ENCODE assay signal across 24 mouse cellular contexts in the genomic region with DNA sequence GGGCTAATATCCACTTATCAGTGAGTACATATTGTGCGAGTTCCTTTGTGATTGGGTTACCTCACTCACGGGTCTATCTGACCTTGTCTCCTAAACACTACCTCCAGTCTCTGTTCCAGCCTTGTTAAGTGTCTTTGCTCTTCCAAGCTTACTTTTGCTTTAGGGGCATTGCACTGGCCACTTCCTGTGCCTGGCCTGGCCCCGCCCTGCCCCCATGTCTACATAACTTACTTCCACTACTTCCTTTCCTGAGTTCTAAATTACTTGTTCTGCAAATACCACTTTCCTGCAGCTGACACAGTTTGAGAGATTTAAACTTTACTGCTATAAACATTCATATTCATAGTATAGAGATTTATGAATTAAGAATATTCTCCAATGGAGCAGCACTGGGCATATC. TPM values are rescaled to one million over a fixed set of nuclear protein-coding genes. Genes with fewer than 3 reads are reported as not detected.
A peak's percentile ranks its signal among the peaks of the same experiment; 100 is the strongest.
DNase-seq lines count a peak whose midpoint lies in the region; ATAC-seq lines count a peak whose summit lies in the region.
"Had no signal": no experiment of that assay in that cellular context is flagged by ENCODE, and none has a peak within 500 bp of the region (broad histone marks: within the 10 kb centered on the region; RNA-seq: fewer than 3 reads in every experiment).

No protein-coding gene starts in this region.

- H3K4me2 ChIP-seq in liver, embryonic 12.5 days, result no peak overlapping the region
- H3K4me2 ChIP-seq: embryonic facial prominence, embryonic 12.5 days; forebrain, embryonic 13.5 days; forebrain, embryonic 15.5 days had no signal

- no peak overlapping the region for H3K4me3 ChIP-seq in liver, embryonic 12.5 days
- H3K4me3 ChIP-seq: embryonic facial prominence, embryonic 10.5 days; embryonic facial prominence, embryonic 12.5 days; forebrain, embryonic 13.5 days; forebrain, embryonic 15.5 days had no signal

- no peaks in the 10 kb centered on the region for H3K36me3 ChIP-seq in liver, embryonic 12.5 days
- H3K36me3 ChIP-seq: embryonic facial prominence, embryonic 10.5 days; embryonic facial prominence, embryonic 12.5 days; forebrain, embryonic 15.5 days; G1E had no signal

- H3K9me3 ChIP-seq in liver, embryonic 12.5 days (replicated peaks), result no peaks in the 10 kb centered on the region
- H3K9me3 ChIP-seq: embryonic facial prominence, embryonic 10.5 days; embryonic facial prominence, embryonic 12.5 days; forebrain, embryonic 13.5 days; forebrain, embryonic 15.5 days; G1E had no signal

- peak; percentile 18 for DNase-seq in 416B (ENCODE audit: low read depth)
- no peak for DNase-seq in spleen, postnatal 14 days (ENCODE audit: low spot score in 2 of 2)
- DNase-seq: adrenal gland, adult 8-10 months; adrenal gland, postnatal 14 days; adrenal gland, postnatal 36 days; B cell, adult 2 months; cerebellum, adult 11-12 months; cerebellum, adult 2 months; cerebellum, adult 9-10 months; cerebellum, postnatal 10 days; cerebellum, postnatal 25 days; forebrain, postnatal 0 days had no signal

- 68% methylated on average over 3 of the region's 3 CpGs for WGBS in liver, embryonic 12.5 days (ENCODE audit: insufficient replicate concordance)

- no peaks in the 10 kb centered on the region for H3K4me1 ChIP-seq in liver, embryonic 12.5 days
- H3K4me1 ChIP-seq: embryonic facial prominence, embryonic 10.5 days; embryonic facial prominence, embryonic 12.5 days; forebrain, embryonic 13.5 days; forebrain, embryonic 15.5 days had no signal

- H3K27me3 ChIP-seq in liver, embryonic 12.5 days (replicated peaks), result no peaks in the 10 kb centered on the region
- H3K27me3 ChIP-seq: CH12.LX; embryonic facial prominence, embryonic 12.5 days; forebrain, embryonic 13.5 days; forebrain, embryonic 15.5 days had no signal

- H3K27ac ChIP-seq in liver, embryonic 12.5 days, result no peak overlapping the region
- H3K27ac ChIP-seq: embryonic facial prominence, embryonic 10.5 days; embryonic facial prominence, embryonic 12.5 days; forebrain, embryonic 13.5 days; forebrain, embryonic 15.5 days had no signal

- H3K9ac ChIP-seq in liver, embryonic 12.5 days, result no peak overlapping the region
- H3K9ac ChIP-seq: embryonic facial prominence, embryonic 12.5 days; forebrain, embryonic 13.5 days; forebrain, embryonic 15.5 days; forebrain, postnatal 0 days had no signal

- peak; percentile 71 for ATAC-seq in granulocyte monocyte progenitor cell, adult 5-6 weeks (replicated peaks; ENCODE audit: poor library complexity, severe bottlenecking)
- 0 out of 2 replicates have a peak, but pooled peaks have one; percentile 14 for ATAC-seq in megakaryocyte progenitor cell, adult 5-6 weeks (replicated peaks; ENCODE audit: poor library complexity)
- no peak for ATAC-seq in liver, embryonic 12.5 days
- ATAC-seq: activated CD4-positive, CD25-positive, alpha-beta regulatory T cell, adult 4 months; CD4-positive, CD25-positive, alpha-beta regulatory T cell, adult 4 months; forebrain, embryonic 13.5 days; forebrain, embryonic 15.5 days; forebrain, postnatal 0 days; Patski had no signal

RNA-seq across cellular contexts. Expression of a gene that starts 8.1 kb away (rescaled TPM):
- total RNA-seq in granulocyte monocyte progenitor cell, adult 5-6 weeks (2014; fragmentation: Nextera tagmentation), result 22.5 and 35.0 TPM in 2 replicates
- 60.4 and 78.9 TPM in 2 replicates for total RNA-seq in granulocyte monocyte progenitor cell, adult 5-6 weeks (2017)
- 21.4 and 21.9 TPM in 2 replicates for total RNA-seq in megakaryocyte progenitor cell, adult 5-6 weeks (2015)
- 62.6 and 71.8 TPM in 2 replicates for total RNA-seq in megakaryocyte progenitor cell, adult 5-6 weeks (2017)
- 39.7 and 43.0 TPM in 2 replicates for polyA plus RNA-seq in liver, embryonic 12.5 days (2016; fragmentation: Nextera tagmentation; extraction: Ambion mirVana)
